Mouse (Mus musculus): ENCODE measurements at regions not wholly inside any gene's neighbourhood (a gene's known extent, or its start where the extent isn't known, plus 50 kb on each side); places are given as distances from the start of the nearest gene placed in this dataset.

- DNase-seq (ENCODE audit: low spot score) (no peak), ATAC-seq (no peak)
- no peaks in the 10 kb centered on the region for H3K36me3 ChIP-seq (ENCODE audit: insufficient read depth, low read length)
- TF ChIP-seq EP300 (IDR thresholded peaks at IDR 0.05) (no peak), CTCF (IDR thresholded peaks at IDR 0.05) (no peak)
- 45% methylated on average over 6 of the region's 6 CpGs for WGBS
- no peak overlapping the region for H3K4me2 ChIP-seq (replicated peaks; ENCODE audit: low read depth, low read length)
- no peak overlapping the region for H3K27ac ChIP-seq (ENCODE audit: low read length)
- H3K27me3 ChIP-seq (replicated peaks; ENCODE audit: insufficient read depth, low read length): no peaks in the 10 kb centered on the region
- H3K4me3 ChIP-seq (ENCODE audit: low read depth, low read length): no peak overlapping the region
- no peaks in the 10 kb centered on the region for H3K4me1 ChIP-seq (ENCODE audit: insufficient read depth, low read depth, low read length)
- H3K9me3 ChIP-seq (ENCODE audit: low read length): no peaks in the 10 kb centered on the region
- H3K9ac ChIP-seq (replicated peaks; ENCODE audit: low read depth): no peak overlapping the region
Measured at GRCm38 (mm10) chr1:90431783-90432182, 171.0 kb upstream of the Cops8 start.

DNA sequence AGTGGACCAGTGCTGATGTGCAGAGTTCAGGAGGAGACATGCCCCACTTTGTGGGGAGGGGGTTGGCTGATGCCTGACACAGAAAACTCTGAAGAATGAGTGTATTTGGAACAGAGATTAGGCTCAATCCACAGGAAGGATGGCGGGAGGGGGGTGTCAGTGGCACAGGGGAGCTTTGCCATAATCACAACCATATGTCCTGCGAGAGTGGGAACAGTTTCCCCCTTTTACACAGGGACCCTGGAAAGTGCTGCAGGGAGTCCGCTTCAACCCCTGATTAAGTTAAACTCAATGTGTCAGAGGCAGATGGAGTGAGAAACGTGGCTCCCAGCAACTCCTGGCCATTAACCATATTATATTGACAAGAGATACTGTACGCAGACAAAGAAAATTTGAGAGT is 168.9 kb upstream of the Cops8 start:
- H3K4me2 ChIP-seq (replicated peaks; ENCODE audit: low read depth, low read length): no peak overlapping the region
- no peaks in the 10 kb centered on the region for H3K9me3 ChIP-seq (ENCODE audit: low read length)
- TF ChIP-seq CTCF (IDR thresholded peaks at IDR 0.05) (no peak), EP300 (IDR thresholded peaks at IDR 0.05) (no peak)
- DNase-seq (ENCODE audit: low spot score) (no peak), ATAC-seq (no peak)
- no peaks in the 10 kb centered on the region for H3K27me3 ChIP-seq (replicated peaks; ENCODE audit: insufficient read depth, low read length)
- WGBS: 83% methylated on average over 5 of the region's 5 CpGs
- no peaks in the 10 kb centered on the region for H3K4me1 ChIP-seq (ENCODE audit: insufficient read depth, low read depth, low read length)
- H3K27ac ChIP-seq (ENCODE audit: low read length): no peak overlapping the region
- no peak overlapping the region for H3K4me3 ChIP-seq (ENCODE audit: low read depth, low read length)
- no peak overlapping the region for H3K9ac ChIP-seq (replicated peaks; ENCODE audit: low read depth)
- no peaks in the 10 kb centered on the region for H3K36me3 ChIP-seq (ENCODE audit: insufficient read depth, low read length)

- H3K27ac ChIP-seq (ENCODE audit: low read length): no peak overlapping the region
Measured at GRCm38 (mm10) chr1:90440638-90441037, 162.1 kb upstream of the Cops8 start.

GRCm38 (mm10) chr1:90441134-90441868 is 161.5 kb upstream of the Cops8 start:
- no peaks in the 10 kb centered on the region for H3K36me3 ChIP-seq (ENCODE audit: insufficient read depth, low read length)
- TF ChIP-seq CTCF (IDR thresholded peaks at IDR 0.05) (no peak), EP300 (IDR thresholded peaks at IDR 0.05) (no peak)
- H3K9me3 ChIP-seq (ENCODE audit: low read length): no peaks in the 10 kb centered on the region
- H3K4me2 ChIP-seq (replicated peaks; ENCODE audit: low read depth, low read length): no peak overlapping the region
- H3K4me3 ChIP-seq (ENCODE audit: low read depth, low read length): no peak overlapping the region
- H3K27ac ChIP-seq (ENCODE audit: low read length): no peak overlapping the region
- 64% methylated on average over 10 of the region's 10 CpGs for WGBS
- no peak for ATAC-seq
- no peaks in the 10 kb centered on the region for H3K27me3 ChIP-seq (replicated peaks; ENCODE audit: insufficient read depth, low read length)
- no peaks in the 10 kb centered on the region for H3K4me1 ChIP-seq (ENCODE audit: insufficient read depth, low read depth, low read length)
- no peak overlapping the region for H3K9ac ChIP-seq (replicated peaks; ENCODE audit: low read depth)
- DNase-seq (ENCODE audit: low spot score): no peak

More at GRCm38 (mm10) chr1:90440638-90441037, 162.1 kb upstream of the Cops8 start:
- TF ChIP-seq EP300 (IDR thresholded peaks at IDR 0.05) (no peak), CTCF (IDR thresholded peaks at IDR 0.05) (no peak)
- DNase-seq (ENCODE audit: low spot score) (no peak), ATAC-seq (no peak)
- Histone ChIP-seq H3K4me2 (replicated peaks; ENCODE audit: low read depth, low read length) (no peak overlapping the region), H3K9me3 (ENCODE audit: low read length) (no peaks in the 10 kb centered on the region), H3K9ac (replicated peaks; ENCODE audit: low read depth) (no peak overlapping the region), H3K4me1 (ENCODE audit: insufficient read depth, low read depth, low read length) (no peaks in the 10 kb centered on the region), H3K4me3 (ENCODE audit: low read depth, low read length) (no peak overlapping the region), H3K27me3 (replicated peaks; ENCODE audit: insufficient read depth, low read length) (no peaks in the 10 kb centered on the region), H3K36me3 (ENCODE audit: insufficient read depth, low read length) (no peaks in the 10 kb centered on the region)
- 24% methylated on average over 1 of the region's 1 CpGs for WGBS

GRCm38 (mm10) chr1:90442250-90443240 is 160.2 kb upstream of the Cops8 start:
- WGBS: 33% methylated on average over 19 of the region's 19 CpGs
- Histone ChIP-seq H3K4me3 (ENCODE audit: low read depth, low read length) (no peak overlapping the region), H3K4me1 (ENCODE audit: insufficient read depth, low read depth, low read length) (no peaks in the 10 kb centered on the region), H3K9ac (replicated peaks; ENCODE audit: low read depth) (no peak overlapping the region), H3K36me3 (ENCODE audit: insufficient read depth, low read length) (no peaks in the 10 kb centered on the region), H3K27me3 (replicated peaks; ENCODE audit: insufficient read depth, low read length) (no peaks in the 10 kb centered on the region), H3K27ac (ENCODE audit: low read length) (no peak overlapping the region), H3K9me3 (ENCODE audit: low read length) (no peaks in the 10 kb centered on the region), H3K4me2 (replicated peaks; ENCODE audit: low read depth, low read length) (no peak overlapping the region)
- DNase-seq (ENCODE audit: low spot score) (no peak), ATAC-seq (no peak)
- no peak for TF ChIP-seq CTCF (IDR thresholded peaks at IDR 0.05)
- no peak for TF ChIP-seq EP300 (IDR thresholded peaks at IDR 0.05)

DNA sequence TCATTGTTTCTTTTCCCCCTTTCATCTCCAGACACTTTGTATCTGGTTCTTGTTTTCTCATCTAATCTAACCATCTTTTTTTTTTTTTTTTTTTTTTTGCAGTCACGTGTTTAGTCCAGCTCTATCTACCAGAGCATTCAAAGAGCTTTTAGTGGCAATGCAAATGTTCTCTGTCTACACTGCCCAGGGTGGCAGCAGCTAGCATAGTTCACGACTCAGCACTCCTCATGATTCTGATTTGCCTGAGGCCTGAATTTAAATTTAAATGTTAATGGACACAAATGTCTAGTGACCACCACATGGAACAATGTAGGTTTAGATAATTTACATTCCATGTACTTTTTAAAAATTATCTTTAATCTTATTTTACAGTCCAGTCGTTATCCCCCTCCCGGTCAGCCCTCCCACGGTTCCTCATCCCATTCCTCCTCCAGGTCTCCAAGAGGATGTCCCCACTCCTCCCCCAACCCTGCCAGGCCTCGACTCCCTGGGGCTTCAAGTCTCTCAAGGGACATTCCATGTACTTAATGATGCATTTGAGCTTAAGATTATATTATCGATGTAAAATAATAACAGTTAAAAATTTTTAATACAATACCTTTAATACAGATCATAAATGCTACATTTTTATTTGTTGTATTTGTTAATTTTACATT is 153.1 kb upstream of the Cops8 start:
- no peaks in the 10 kb centered on the region for H3K27me3 ChIP-seq (replicated peaks; ENCODE audit: insufficient read depth, low read length)
- TF ChIP-seq EP300 (IDR thresholded peaks at IDR 0.05) (no peak), CTCF (IDR thresholded peaks at IDR 0.05) (no peak)
- no peak overlapping the region for H3K4me3 ChIP-seq (ENCODE audit: low read depth, low read length)
- ATAC-seq (no peak), DNase-seq (ENCODE audit: low spot score) (no peak)
- no peak overlapping the region for H3K9ac ChIP-seq (replicated peaks; ENCODE audit: low read depth)
- H3K4me2 ChIP-seq (replicated peaks; ENCODE audit: low read depth, low read length): no peak overlapping the region
- WGBS: 54% methylated on average over 7 of the region's 7 CpGs
- no peak overlapping the region for H3K27ac ChIP-seq (ENCODE audit: low read length)
- H3K9me3 ChIP-seq (ENCODE audit: low read length): no peaks in the 10 kb centered on the region
- no peaks in the 10 kb centered on the region for H3K36me3 ChIP-seq (ENCODE audit: insufficient read depth, low read length)
- H3K4me1 ChIP-seq (ENCODE audit: insufficient read depth, low read depth, low read length): no peaks in the 10 kb centered on the region
